Mouse (Mus musculus) heart, embryonic 16.5 days (tissue): ENCODE data around the gene Kcnk13. TPM values are rescaled to one million over a fixed set of nuclear protein-coding genes. Genes with fewer than 3 reads are reported as not detected.

Source experiments
- ATAC-seq: fragments of 200-750 bp; cut with Nextera tagmentation; replicated peaks from 2 replicates; pipeline ENCODE4 v1.8.0; 2017; ENCODE audit warnings: moderate number of reproducible peaks; ENCODE audit not compliant: insufficient read depth, low FRiP score; ENCODE audit errors: extremely low read depth
- H3K27ac ChIP-seq: fragments of 300-500 bp; sonication (generic); 2 replicates; pipeline ENCODE4 v1.5.1; 2014; ENCODE audit warnings: mild to moderate bottlenecking, low read length, control low read depth, moderate library complexity
- H3K27me3 ChIP-seq: fragments of 300-500 bp; sonication (generic); 2 replicates; pipeline ENCODE4 v1.6.1; 2014; ENCODE audit warnings: low read length, mixed read lengths; ENCODE audit not compliant: control insufficient read depth, insufficient read depth
- H3K36me3 ChIP-seq: fragments of 300-500 bp; sonication (generic); 2 replicates; pipeline ENCODE4 v1.6.1; 2014; ENCODE audit not compliant: control insufficient read depth, insufficient read depth
- H3K4me1 ChIP-seq: fragments of 300-500 bp; sonication (generic); 2 replicates; pipeline ENCODE4 v1.6.1; 2014; ENCODE audit warnings: low read length, mixed read lengths; ENCODE audit not compliant: control insufficient read depth, insufficient read depth
- H3K4me2 ChIP-seq: fragments of 300-500 bp; sonication (generic); 2 replicates; pipeline ENCODE4 v1.6.1; 2014; ENCODE audit warnings: low read depth, mild to moderate bottlenecking, control low read depth, low read length
- H3K4me3 ChIP-seq: fragments of 300-500 bp; sonication (generic); 2 replicates; pipeline ENCODE4 v1.5.1; 2014; ENCODE audit warnings: mild to moderate bottlenecking, control low read depth, low read length
- H3K9ac ChIP-seq: fragments of 300-500 bp; sonication (generic); 2 replicates; pipeline ENCODE4 v1.6.1; 2014; ENCODE audit warnings: low read length, control low read depth
- H3K9me3 ChIP-seq: fragments of 300-500 bp; sonication (generic); replicated peaks from 2 replicates; pipeline ENCODE4 v1.6.1; 2016; ENCODE audit warnings: low read length; ENCODE audit not compliant: control insufficient read depth
- WGBS: fragments of 180-500 bp; shearing (Covaris S2); extraction: QIAGEN DNeasy Blood & Tissue Kit; methylation state at CpG from one replicate; pipeline ENCODE4 v1.1.7; 2014; 5-methylcytosine and 5-hydroxymethylcytosine counted together
- polyA plus RNA-seq: library from polyadenylated mRNA; unstranded; fragments of >200 nt; fragmentation: Nextera tagmentation; extraction: Ambion mirVana; gene quantifications from 2 replicates; pipeline ENCODE4 v1.2.1, GENCODE M21; 2015

Kcnk13 gene
- polyA plus RNA-seq, 1 experiment from 2014 or later = 0.22 TPM

DNA sequence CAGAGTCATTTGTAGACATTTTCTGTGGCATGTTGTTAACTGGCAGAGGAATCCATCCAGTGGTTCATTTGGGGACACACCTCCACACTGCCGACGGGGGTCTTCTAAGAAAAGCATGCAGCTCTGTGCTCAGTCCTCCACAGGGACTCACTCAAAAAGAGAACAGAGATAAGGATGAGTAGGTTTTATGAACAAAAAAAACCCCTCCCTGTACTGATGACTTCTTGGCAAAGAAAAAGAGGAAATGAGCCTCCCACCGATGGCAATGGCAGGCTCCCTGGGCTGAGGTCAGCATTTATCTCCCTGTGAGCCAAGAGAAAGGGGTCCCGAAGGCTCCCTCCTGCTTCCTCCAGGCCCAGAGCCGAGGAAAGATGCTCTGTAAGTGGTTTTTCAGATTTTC is 58.2 kb downstream of the Kcnk13 start:
- Histone ChIP-seq H3K4me1 (no peaks in the 10 kb centered on the region), H3K4me2 (no peak overlapping the region), H3K27me3 (no peaks in the 10 kb centered on the region), H3K9me3 (no peaks in the 10 kb centered on the region), H3K9ac (no peak overlapping the region), H3K36me3 (no peaks in the 10 kb centered on the region), H3K4me3 (no peak overlapping the region), H3K27ac (no peak overlapping the region)
- no peak for ATAC-seq
- WGBS = 52% methylated on average over 5 of the region's 5 CpGs

DNA sequence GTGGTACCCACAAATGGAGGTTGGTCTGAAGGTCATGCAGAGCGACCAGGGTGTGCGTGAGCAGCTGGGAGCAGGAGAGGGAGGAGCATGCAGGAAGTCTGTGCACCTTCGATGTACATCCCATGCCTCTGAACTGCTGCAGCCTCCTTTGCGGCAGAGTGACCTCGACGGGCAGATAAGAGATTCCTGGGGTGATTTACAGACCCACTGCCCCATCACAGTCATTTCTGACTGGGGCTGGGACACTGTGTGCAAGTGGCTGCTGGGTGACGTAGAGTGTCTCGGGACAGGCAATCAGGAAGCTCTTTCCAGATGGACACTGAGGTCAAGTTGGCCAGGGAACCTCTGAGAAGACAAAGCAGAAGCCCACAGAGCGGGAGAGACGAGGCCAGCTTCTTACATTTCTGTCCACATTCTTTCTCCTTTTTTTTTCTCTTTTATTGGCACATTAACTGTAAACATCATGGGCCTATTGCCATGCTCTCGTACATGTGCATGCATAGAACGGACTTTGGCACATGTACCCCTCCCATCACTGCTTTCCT is 59.6 kb downstream of the Kcnk13 start:
- Histone ChIP-seq H3K9ac (no peak overlapping the region), H3K9me3 (no peaks in the 10 kb centered on the region)

DNA sequence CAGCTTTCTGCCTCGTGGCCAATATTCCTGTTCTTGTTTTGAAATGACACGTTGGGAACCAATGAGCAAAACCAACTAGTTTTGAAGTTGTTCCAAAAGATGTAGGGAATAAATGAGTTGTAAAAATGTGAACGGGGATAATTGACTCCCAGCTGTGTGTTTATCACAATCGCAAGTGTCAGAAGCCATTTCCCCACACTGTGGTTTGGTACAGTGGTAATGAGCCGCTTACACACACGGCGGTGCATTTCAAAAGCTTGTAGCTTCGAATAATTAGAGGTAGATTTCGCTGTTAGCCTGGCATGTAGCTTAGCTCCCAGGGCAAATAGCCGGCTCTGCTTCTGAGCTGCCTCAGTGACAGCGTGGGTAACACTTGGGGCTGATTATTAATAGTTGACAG is 61.4 kb downstream of the Kcnk13 start:
- Histone ChIP-seq H3K4me3 (no peak overlapping the region), H3K9ac (no peak overlapping the region), H3K9me3 (no peaks in the 10 kb centered on the region), H3K4me2 (no peak overlapping the region), H3K4me1 (no peaks in the 10 kb centered on the region), H3K27ac (no peak overlapping the region), H3K36me3 (no peaks in the 10 kb centered on the region), H3K27me3 (no peaks in the 10 kb centered on the region)
- 61% methylated on average over 11 of the region's 11 CpGs for WGBS
- ATAC-seq = no peak

More for the DNA sequence above, 59.6 kb downstream of the Kcnk13 start:
- Histone ChIP-seq H3K27me3 (no peaks in the 10 kb centered on the region), H3K36me3 (no peaks in the 10 kb centered on the region), H3K4me3 (no peak overlapping the region), H3K27ac (no peak overlapping the region), H3K4me1 (no peaks in the 10 kb centered on the region), H3K4me2 (no peak overlapping the region)
- WGBS = 72% methylated on average over 12 of the region's 12 CpGs
- ATAC-seq = no peak

DNA sequence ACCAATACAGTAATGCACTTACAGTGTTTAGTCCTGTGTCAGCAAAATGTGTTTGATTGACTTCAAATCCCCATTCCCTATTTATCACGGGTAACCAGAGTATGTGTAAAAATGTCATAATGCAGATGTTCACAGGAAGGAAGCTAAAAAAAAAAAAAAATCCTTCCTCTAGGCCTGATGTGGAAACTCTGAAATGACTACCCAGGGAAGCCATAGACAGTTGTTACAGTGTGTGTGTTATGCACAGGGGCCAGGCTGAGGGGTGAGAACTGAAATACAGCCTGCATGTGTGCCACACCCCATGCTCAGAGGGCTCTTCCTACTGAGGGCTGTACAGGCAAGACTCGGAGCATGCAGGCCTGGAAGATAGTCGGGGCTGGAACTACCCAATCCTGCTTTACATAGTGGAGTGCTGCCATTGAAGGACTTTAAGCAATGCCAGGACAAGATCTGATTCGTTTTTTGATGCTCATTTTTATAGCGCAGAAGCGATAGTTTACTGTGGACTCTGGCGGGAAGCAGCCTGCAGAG is 62.5 kb downstream of the Kcnk13 start:
- Histone ChIP-seq H3K9ac (no peak overlapping the region), H3K27me3 (no peaks in the 10 kb centered on the region), H3K4me2 (no peak overlapping the region), H3K4me1 (no peaks in the 10 kb centered on the region), H3K27ac (no peak overlapping the region), H3K4me3 (no peak overlapping the region), H3K9me3 (no peaks in the 10 kb centered on the region), H3K36me3 (no peaks in the 10 kb centered on the region)
- WGBS = 66% methylated on average over 7 of the region's 7 CpGs
- no peak for ATAC-seq

DNA sequence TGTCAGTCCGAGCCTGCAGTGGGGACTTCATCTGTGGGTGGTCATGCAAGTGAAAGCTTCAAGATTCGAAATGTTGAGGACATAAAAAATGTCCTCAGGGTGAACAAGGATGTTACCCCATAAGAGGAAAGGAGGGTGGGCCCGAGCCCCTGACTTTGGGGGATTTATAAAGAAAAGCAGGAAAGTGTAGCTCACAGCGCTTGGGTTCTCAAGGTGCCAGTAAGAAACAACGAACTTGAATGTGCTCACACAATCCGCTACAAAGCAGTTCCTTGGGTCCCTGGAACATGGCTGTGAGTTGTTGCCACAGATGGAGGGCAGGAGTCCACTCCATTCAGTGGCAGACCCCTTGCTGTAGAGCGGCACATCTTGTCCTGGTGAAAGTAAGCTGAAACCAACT is 63.0 kb downstream of the Kcnk13 start:
- Histone ChIP-seq H3K36me3 (no peaks in the 10 kb centered on the region), H3K4me2 (no peak overlapping the region), H3K4me3 (no peak overlapping the region), H3K27ac (no peak overlapping the region), H3K27me3 (no peaks in the 10 kb centered on the region), H3K9ac (no peak overlapping the region), H3K9me3 (no peaks in the 10 kb centered on the region), H3K4me1 (no peaks in the 10 kb centered on the region)
- ATAC-seq = no peak
- 73% methylated on average over 7 of the region's 7 CpGs for WGBS

DNA sequence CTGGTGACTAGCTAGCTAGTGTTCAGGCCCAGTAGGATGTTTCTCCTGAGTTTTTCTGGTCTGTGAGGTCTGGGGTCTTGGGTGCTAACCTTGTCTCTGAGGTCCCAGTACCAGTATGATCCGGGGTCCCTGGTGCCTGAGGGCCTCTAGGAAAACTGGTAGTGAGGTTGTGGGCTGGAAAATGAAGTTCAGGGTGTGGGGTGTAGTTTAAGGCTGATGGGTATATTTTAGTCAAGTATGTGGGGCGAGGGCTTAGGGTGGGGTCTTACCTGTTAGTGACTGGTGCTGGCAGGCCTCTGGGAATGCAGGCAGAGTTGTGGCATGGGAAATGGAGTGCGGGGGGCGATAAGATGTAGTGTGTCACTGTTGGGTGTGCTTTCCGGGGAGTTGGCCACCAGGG is 67.4 kb downstream of the Kcnk13 start:
- no peak for ATAC-seq
- no peaks in the 10 kb centered on the region for H3K4me1 ChIP-seq

DNA sequence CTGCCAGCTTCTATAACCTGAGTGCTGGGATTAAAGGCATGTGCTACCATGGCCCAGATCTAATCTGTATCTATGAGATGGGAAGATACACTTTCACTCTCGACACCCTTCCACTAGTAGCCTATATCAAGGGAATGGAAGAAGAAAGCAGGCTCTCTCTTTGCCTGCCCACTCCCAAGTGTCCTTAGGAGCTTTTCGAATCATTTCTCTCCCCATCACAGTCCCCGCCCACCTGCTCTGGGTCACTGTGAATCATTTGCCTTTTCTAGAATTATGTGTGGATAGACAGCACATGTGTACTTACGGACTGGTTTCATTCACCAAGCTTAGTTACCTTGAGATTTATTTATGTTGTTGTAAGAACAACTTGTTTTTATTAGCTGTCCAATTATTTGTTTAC is 68.2 kb downstream of the Kcnk13 start:
- Histone ChIP-seq H3K36me3 (no peaks in the 10 kb centered on the region), H3K4me1 (no peaks in the 10 kb centered on the region), H3K27ac (no peak overlapping the region), H3K4me2 (no peak overlapping the region), H3K9me3 (0 out of 2 replicates have a peak, but pooled peaks cover 2% of the 10 kb centered on the region), H3K9ac (no peak overlapping the region), H3K4me3 (no peak overlapping the region), H3K27me3 (no peaks in the 10 kb centered on the region)
- ATAC-seq = no peak
- 74% methylated on average over 4 of the region's 4 CpGs for WGBS

More for the DNA sequence above, 67.4 kb downstream of the Kcnk13 start:
- Histone ChIP-seq H3K4me3 (no peak overlapping the region), H3K9ac (no peak overlapping the region), H3K36me3 (no peaks in the 10 kb centered on the region), H3K27ac (no peak overlapping the region), H3K9me3 (0 out of 2 replicates have a peak, but pooled peaks cover 1% of the 10 kb centered on the region), H3K4me2 (no peak overlapping the region), H3K27me3 (no peaks in the 10 kb centered on the region)
- WGBS = 74% methylated on average over 5 of the region's 5 CpGs

DNA sequence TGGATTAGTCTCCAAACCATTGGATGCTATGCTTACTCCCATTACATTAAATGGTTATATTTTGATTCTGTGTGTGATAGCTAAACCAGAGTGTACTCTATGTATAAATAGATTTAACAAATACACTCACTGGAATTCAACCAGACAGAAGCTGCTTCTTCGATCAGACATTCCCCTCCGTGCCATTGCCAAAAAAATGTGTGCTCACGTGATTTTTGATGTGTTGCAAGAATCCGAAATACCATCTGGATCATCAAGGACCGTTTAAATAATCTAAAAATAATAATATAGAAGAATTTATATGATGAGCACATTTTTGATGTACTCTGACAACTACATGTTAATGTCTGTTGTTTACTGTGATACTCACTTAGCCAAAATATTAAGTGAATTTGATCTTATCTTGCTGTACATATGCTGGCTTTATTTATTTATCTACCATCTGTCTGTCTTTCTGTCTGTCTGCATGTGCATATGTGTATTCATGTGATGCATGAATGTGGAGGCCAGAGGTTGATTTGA is 74.5 kb downstream of the Kcnk13 start:
- Histone ChIP-seq H3K27ac (no peak overlapping the region), H3K4me2 (no peak overlapping the region), H3K9me3 (0 out of 2 replicates have a peak, but pooled peaks cover 2% of the 10 kb centered on the region), H3K9ac (no peak overlapping the region), H3K4me3 (no peak overlapping the region), H3K36me3 (no peaks in the 10 kb centered on the region), H3K4me1 (no peaks in the 10 kb centered on the region), H3K27me3 (no peaks in the 10 kb centered on the region)
- ATAC-seq = no peak
- 84% methylated on average over 5 of the region's 5 CpGs for WGBS

DNA sequence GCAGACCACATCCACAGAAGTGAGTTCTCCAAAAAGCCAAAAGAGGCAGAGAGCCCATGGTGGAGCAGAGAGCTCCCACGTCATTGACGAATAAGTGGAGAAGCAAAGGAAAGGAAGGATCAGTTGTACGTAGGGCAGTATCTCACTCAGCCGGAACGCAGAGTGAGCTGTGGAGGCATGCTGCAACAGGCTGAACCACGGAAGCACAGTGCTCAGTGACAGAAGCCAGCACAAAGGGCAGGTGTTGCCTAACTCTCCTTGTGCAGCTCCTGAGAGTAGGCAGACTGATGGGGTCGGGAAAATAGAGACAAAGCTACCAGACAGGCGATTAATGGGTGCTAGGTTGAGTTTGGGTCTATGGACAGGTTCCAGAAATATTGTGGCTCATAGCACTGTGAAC is 77.8 kb downstream of the Kcnk13 start:
- Histone ChIP-seq H3K27ac (no peak overlapping the region), H3K36me3 (no peaks in the 10 kb centered on the region), H3K4me3 (no peak overlapping the region), H3K4me1 (no peaks in the 10 kb centered on the region), H3K9me3 (no peaks in the 10 kb centered on the region; the same call in 1 of the 2 replicates), H3K9ac (no peak overlapping the region), H3K27me3 (no peaks in the 10 kb centered on the region), H3K4me2 (no peak overlapping the region)
- ATAC-seq = no peak
- 59% methylated on average over 8 of the region's 8 CpGs for WGBS
